In genomic region chr3:102138899-102139298, GRCm38 (mm10) we compare ENCODE assay signal across 28 mouse cellular contexts. TPM values are rescaled to one million over a fixed set of nuclear protein-coding genes. Genes with fewer than 3 reads are reported as not detected.
DNase-seq lines count a peak whose midpoint lies in the region; ATAC-seq and TF ChIP-seq lines count a peak whose summit lies in the region.
"Had no signal": no experiment of that assay in that cellular context is flagged by ENCODE, and none has a peak within 500 bp of the region (broad histone marks: within the 10 kb centered on the region; RNA-seq: fewer than 3 reads in every experiment).

No protein-coding gene starts in this region.

- H3K9me3 ChIP-seq in kidney, embryonic 14.5 days (ENCODE audit: control insufficient read depth, low read length), result no peaks in the 10 kb centered on the region
- H3K9me3 ChIP-seq in kidney, postnatal 0 days (replicated peaks; ENCODE audit: low read length), result no peaks in the 10 kb centered on the region
- H3K9me3 ChIP-seq in midbrain, embryonic 12.5 days, result no peaks in the 10 kb centered on the region
- H3K9me3 ChIP-seq in midbrain, embryonic 13.5 days, result no peaks in the 10 kb centered on the region
- no peaks in the 10 kb centered on the region for H3K9me3 ChIP-seq in embryonic facial prominence, embryonic 10.5 days
- H3K9me3 ChIP-seq: forebrain, embryonic 10.5 days; forebrain, embryonic 13.5 days; heart, embryonic 12.5 days; heart, embryonic 15.5 days; hindbrain, embryonic 12.5 days; hindbrain, embryonic 15.5 days had no signal

- peaks cover 8% of the 10 kb centered on the region for H3K4me1 ChIP-seq in kidney, embryonic 14.5 days (ENCODE audit: control insufficient read depth, insufficient read depth, low read length)
- peaks cover 11% of the 10 kb centered on the region for H3K4me1 ChIP-seq in kidney, postnatal 0 days (replicated peaks; ENCODE audit: insufficient read depth, low read length)
- H3K4me1 ChIP-seq in midbrain, embryonic 12.5 days, result peaks cover 8% of the 10 kb centered on the region
- H3K4me1 ChIP-seq in midbrain, embryonic 13.5 days (replicated peaks), result peaks cover 18% of the 10 kb centered on the region
- H3K4me1 ChIP-seq in embryonic facial prominence, embryonic 10.5 days, result peaks cover 34% of the 10 kb centered on the region

- ATAC-seq in kidney, embryonic 14.5 days (ENCODE audit: low FRiP score, low TSS enrichment), result peak; percentile 65; the same call in 1 of the 2 replicates
- ATAC-seq in kidney, postnatal 0 days (replicated peaks; ENCODE audit: low FRiP score, low read depth), result no peak; the same call in 1 of the 2 replicates
- peak; percentile 56; the same call in 1 of the 2 replicates for ATAC-seq in midbrain, embryonic 12.5 days (ENCODE audit: low FRiP score, low read depth)
- no peak for ATAC-seq in midbrain, embryonic 13.5 days
- ATAC-seq in Patski, result peak; percentile 28
- ATAC-seq: activated CD4-positive, CD25-positive, alpha-beta regulatory T cell, adult 4 months; CD4-positive, CD25-positive, alpha-beta regulatory T cell, adult 4 months; forebrain, embryonic 13.5 days; forebrain, embryonic 16.5 days had no signal

- POLR2A ChIA-PET in Patski (lab: Charles Lee), result interaction anchor here (1.0 to 1.1 kb wide), 2 partner anchors 9 to 11 kb away, joined by 3 to 4 read pairs; no protein-coding TSS in a partner anchor

- CTCF ChIA-PET in Patski (lab: Charles Lee), result interaction anchor here (1.0 to 1.4 kb wide), 4 partner anchors 14 to 192 kb away, joined by 3 to 7 read pairs (median 4); no protein-coding TSS in a partner anchor

- no peaks in the 10 kb centered on the region for H3K36me3 ChIP-seq in kidney, embryonic 14.5 days (ENCODE audit: control insufficient read depth, insufficient read depth, low read length)
- no peaks in the 10 kb centered on the region for H3K36me3 ChIP-seq in kidney, postnatal 0 days (ENCODE audit: insufficient read depth, low read length)
- no peaks in the 10 kb centered on the region for H3K36me3 ChIP-seq in midbrain, embryonic 12.5 days
- no peaks in the 10 kb centered on the region for H3K36me3 ChIP-seq in midbrain, embryonic 13.5 days
- no peaks in the 10 kb centered on the region for H3K36me3 ChIP-seq in embryonic facial prominence, embryonic 10.5 days (replicated peaks)
- H3K36me3 ChIP-seq: forebrain, embryonic 10.5 days; hindbrain, embryonic 12.5 days; hindbrain, embryonic 15.5 days had no signal

- H3K27me3 ChIP-seq in kidney, embryonic 14.5 days (ENCODE audit: control insufficient read depth, insufficient read depth, low read length), result no peaks in the 10 kb centered on the region
- no peaks in the 10 kb centered on the region for H3K27me3 ChIP-seq in kidney, postnatal 0 days (ENCODE audit: insufficient read depth, low read length)
- H3K27me3 ChIP-seq in midbrain, embryonic 12.5 days, result peaks cover 47% of the 10 kb centered on the region
- H3K27me3 ChIP-seq in midbrain, embryonic 13.5 days, result peaks cover 3% of the 10 kb centered on the region; the same call in 1 of the 2 replicates
- H3K27me3 ChIP-seq in Patski, result no peaks in the 10 kb centered on the region
- H3K27me3 ChIP-seq in embryonic facial prominence, embryonic 10.5 days (replicated peaks; ENCODE audit: low read depth, poor library complexity, severe bottlenecking), result peaks cover 6% of the 10 kb centered on the region; the same call in 1 of the 2 replicates
- H3K27me3 ChIP-seq: forebrain, embryonic 13.5 days; heart, embryonic 15.5 days; hindbrain, embryonic 12.5 days; hindbrain, embryonic 15.5 days had no signal

- in situ Hi-C loops in Patski (cut with MboI; ENCODE audit: low pct_unique_long_range_greater_than_20kb), result no loop called here

- no peak overlapping the region for H3K9ac ChIP-seq in kidney, embryonic 14.5 days (ENCODE audit: low read depth, low read length)
- no peak overlapping the region for H3K9ac ChIP-seq in kidney, postnatal 0 days (ENCODE audit: low read depth, low read length)
- no peak overlapping the region for H3K9ac ChIP-seq in midbrain, embryonic 12.5 days (replicated peaks)
- no peak overlapping the region for H3K9ac ChIP-seq in midbrain, embryonic 13.5 days (replicated peaks)
- H3K9ac ChIP-seq: forebrain, embryonic 13.5 days; heart, embryonic 12.5 days; heart, embryonic 15.5 days; hindbrain, embryonic 12.5 days; hindbrain, embryonic 15.5 days had no signal

- no peak overlapping the region for H3K4me2 ChIP-seq in kidney, embryonic 14.5 days (replicated peaks; ENCODE audit: low read depth, low read length)
- no peak overlapping the region for H3K4me2 ChIP-seq in kidney, postnatal 0 days (ENCODE audit: low read length)
- no peak overlapping the region for H3K4me2 ChIP-seq in midbrain, embryonic 12.5 days (replicated peaks)
- H3K4me2 ChIP-seq in midbrain, embryonic 13.5 days (replicated peaks), result no peak overlapping the region
- H3K4me2 ChIP-seq: forebrain, embryonic 13.5 days; heart, embryonic 12.5 days; heart, embryonic 15.5 days; hindbrain, embryonic 12.5 days; hindbrain, embryonic 15.5 days had no signal

- no peak for DNase-seq in kidney, adult 11 months
- DNase-seq in kidney, postnatal 0 days (ENCODE audit: low spot score), result peak; percentile 50
- no peak for DNase-seq in kidney, postnatal 25 days
- DNase-seq in Patski (ENCODE audit: low read depth, low spot score), result no peak
- no peak for DNase-seq in embryonic facial prominence, embryonic 10.5 days (ENCODE audit: low spot score)
- DNase-seq: adrenal gland, adult 8-10 months; adrenal gland, postnatal 25 days; cerebellum, adult 11-12 months; cerebellum, adult 8-10 months; cerebellum, postnatal 10 days; cerebellum, postnatal 36 days; embryo, embryonic 11 days; gastrocnemius, postnatal 10 days; gastrocnemius, postnatal 36 days; heart, postnatal 10 days; heart, postnatal 36 days had no signal

- 44% methylated on average over 6 of the region's 6 CpGs for WGBS in kidney, embryonic 14.5 days
- WGBS in kidney, postnatal 0 days, result 37% methylated on average over 6 of the region's 6 CpGs
- 57% methylated on average over 6 of the region's 6 CpGs for WGBS in midbrain, embryonic 12.5 days
- 39% methylated on average over 6 of the region's 6 CpGs for WGBS in midbrain, embryonic 13.5 days
- 89% methylated on average over 6 of the region's 6 CpGs for WGBS in embryonic facial prominence, embryonic 10.5 days

- no peak for TF ChIP-seq CTCF in kidney, postnatal 0 days (IDR thresholded peaks at IDR 0.05; ENCODE audit: low read depth)
- no peak for TF ChIP-seq CTCF in Patski (IDR thresholded peaks at IDR 0.05)

- no peak overlapping the region for H3K27ac ChIP-seq in kidney, embryonic 14.5 days (ENCODE audit: low read depth, low read length)
- no peak overlapping the region for H3K27ac ChIP-seq in kidney, postnatal 0 days
- no peak overlapping the region for H3K27ac ChIP-seq in midbrain, embryonic 12.5 days (replicated peaks)
- no peak overlapping the region for H3K27ac ChIP-seq in midbrain, embryonic 13.5 days
- no peak overlapping the region for H3K27ac ChIP-seq in embryonic facial prominence, embryonic 10.5 days (replicated peaks)
- H3K27ac ChIP-seq: forebrain, embryonic 13.5 days; heart, embryonic 15.5 days; hindbrain, embryonic 12.5 days; hindbrain, embryonic 15.5 days had no signal

- H3K4me3 ChIP-seq in kidney, embryonic 14.5 days (ENCODE audit: low read length), result no peak overlapping the region
- no peak overlapping the region for H3K4me3 ChIP-seq in kidney, postnatal 0 days (replicated peaks; ENCODE audit: low read depth, low read length)
- no peak overlapping the region for H3K4me3 ChIP-seq in midbrain, embryonic 12.5 days
- H3K4me3 ChIP-seq in midbrain, embryonic 13.5 days (replicated peaks), result no peak overlapping the region
- no peak overlapping the region for H3K4me3 ChIP-seq in embryonic facial prominence, embryonic 10.5 days
- H3K4me3 ChIP-seq: forebrain, embryonic 10.5 days; forebrain, embryonic 13.5 days; heart, embryonic 12.5 days; heart, embryonic 15.5 days; hindbrain, embryonic 12.5 days; hindbrain, embryonic 15.5 days had no signal

RNA-seq across cellular contexts. Expression of gene Casq2, which starts 52.7 kb away (rescaled TPM):
- 0.47 and 0.50 TPM in 2 replicates for polyA plus RNA-seq in kidney, embryonic 14.5 days (2014; fragmentation: Nextera tagmentation; extraction: Ambion mirVana)
- 0.41 and 0.47 TPM in 2 replicates for polyA plus RNA-seq in kidney, postnatal 0 days (2015; fragmentation: Nextera tagmentation; extraction: Ambion mirVana)
- polyA plus RNA-seq in midbrain, embryonic 12.5 days (2016; fragmentation: Nextera tagmentation; extraction: Ambion mirVana), result 0.13 and 0.47 TPM in 2 replicates
- polyA plus RNA-seq in midbrain, embryonic 13.5 days (2015; fragmentation: Nextera tagmentation; extraction: Ambion mirVana), result 0.19 and 0.31 TPM in 2 replicates
- 0.17 TPM for polyA plus RNA-seq in Patski (2021)
- polyA plus RNA-seq in embryonic facial prominence, embryonic 10.5 days (2016; fragmentation: Nextera tagmentation; extraction: Ambion mirVana), result 0.10 and 0.16 TPM in 2 replicates
- polyA plus RNA-seq: activated CD4-positive, CD25-positive, alpha-beta regulatory T cell, adult 4 months; CD4-positive, CD25-positive, alpha-beta regulatory T cell, adult 4 months; forebrain, embryonic 10.5 days had no signal

Comparison
In these comparisons a context has a peak if more than half of its experiments do, and no peak if none do; other contexts are left out.
1. ATAC-seq: peak in kidney, embryonic 14.5 days (single experiment), midbrain, embryonic 12.5 days (single experiment) and Patski (single experiment); none in kidney, postnatal 0 days (single experiment) and midbrain, embryonic 13.5 days (single experiment).